Mouse (Mus musculus) cerebellum, adult 11 months (tissue): ENCODE data around the gene Klrb1a.
A peak's percentile ranks its signal among the peaks of the same experiment; 100 is the strongest.
"Not testable (repeated sequence)": the region's sequence is repeated elsewhere in the genome, so short reads cannot be mapped to it uniquely, and the experiment has no call there.

Experiments used
- DNase-seq: peaks from one replicate; pipeline ENCODE4 v3.0.0; 2022

Klrb1a gene

DNA sequence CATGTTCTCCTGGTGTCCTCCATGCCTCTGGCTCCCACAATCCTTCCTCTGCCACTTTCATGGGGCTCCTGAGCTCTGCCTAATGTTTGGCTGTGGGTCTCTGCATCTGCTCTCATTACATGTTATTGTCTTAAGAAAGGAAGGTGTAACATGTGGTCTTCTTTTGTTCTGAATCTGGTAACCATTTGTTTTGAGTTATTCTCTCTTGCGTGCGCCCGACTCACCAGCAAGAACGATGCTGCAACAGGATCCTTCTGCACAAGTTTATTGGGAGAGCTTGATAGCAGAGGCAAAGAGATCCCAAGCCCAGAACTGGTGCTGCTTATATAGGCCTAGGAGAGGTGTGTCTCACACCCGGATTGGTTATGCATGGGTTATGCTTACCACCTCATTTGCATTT lies at the start of gene Klrb1a:
Gene Klrb1a, minus strand, starts transcription at position 101 of the 400 bp plus-strand sequence.
- DNase-seq, result not testable (repeated sequence)

DNA sequence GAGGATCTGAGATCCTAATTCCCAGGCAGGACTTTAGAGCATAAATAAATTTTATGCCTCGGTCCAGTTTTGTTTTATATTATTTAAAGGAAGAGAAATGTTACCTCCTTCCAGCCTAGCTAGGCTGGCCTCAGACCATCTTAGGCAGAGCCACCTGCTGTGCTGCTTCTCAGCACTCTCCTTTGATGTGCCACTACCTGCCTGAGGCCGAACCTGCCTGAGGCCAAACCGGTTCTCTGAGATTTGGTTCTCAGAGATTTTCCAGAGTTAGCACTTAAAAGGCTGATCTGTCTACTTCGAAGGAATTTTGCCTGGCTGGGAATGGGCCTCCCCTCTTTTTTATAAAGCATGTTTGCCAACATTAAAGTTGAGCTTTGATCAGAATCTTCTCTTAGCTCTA lies 46.6 kb upstream of the Klrb1a start:
- no peak for DNase-seq

- DNase-seq, result no peak
Observed at GRCm38 (mm10) chr6:128662206-128662605, 38.9 kb upstream of the Klrb1a start, which contains the start of gene Clec2h. Gene Clec2h, plus strand, starts transcription at chr6:128662385.

GRCm38 (mm10) chr6:128661249-128661648 lies 37.9 kb upstream of the Klrb1a start:
- no peak for DNase-seq

GRCm38 (mm10) chr6:128652938-128653337 lies 29.6 kb upstream of the Klrb1a start:
- no peak for DNase-seq

GRCm38 (mm10) chr6:128650827-128651226 lies 27.5 kb upstream of the Klrb1a start:
- DNase-seq, result not testable (repeated sequence)

DNA sequence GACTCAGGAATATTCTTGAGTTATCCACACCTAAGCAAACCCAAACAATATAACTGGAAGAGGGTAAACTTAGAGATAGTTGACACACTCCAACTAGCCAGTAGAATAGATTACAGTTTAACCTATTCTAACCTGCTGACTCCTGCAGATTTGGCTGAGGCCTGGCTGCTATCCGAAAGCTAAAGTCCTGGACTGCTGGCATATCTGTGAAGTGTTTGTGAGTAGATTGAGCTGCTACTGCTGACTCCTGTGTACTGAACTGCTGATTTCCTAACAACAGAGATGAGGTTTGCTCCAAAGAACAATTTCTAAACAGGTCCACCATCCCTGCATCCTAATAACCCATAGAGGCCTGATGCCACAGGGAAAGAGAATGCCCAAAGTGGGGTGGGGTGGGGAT lies 26.9 kb upstream of the Klrb1a start:
- no peak for DNase-seq

DNA sequence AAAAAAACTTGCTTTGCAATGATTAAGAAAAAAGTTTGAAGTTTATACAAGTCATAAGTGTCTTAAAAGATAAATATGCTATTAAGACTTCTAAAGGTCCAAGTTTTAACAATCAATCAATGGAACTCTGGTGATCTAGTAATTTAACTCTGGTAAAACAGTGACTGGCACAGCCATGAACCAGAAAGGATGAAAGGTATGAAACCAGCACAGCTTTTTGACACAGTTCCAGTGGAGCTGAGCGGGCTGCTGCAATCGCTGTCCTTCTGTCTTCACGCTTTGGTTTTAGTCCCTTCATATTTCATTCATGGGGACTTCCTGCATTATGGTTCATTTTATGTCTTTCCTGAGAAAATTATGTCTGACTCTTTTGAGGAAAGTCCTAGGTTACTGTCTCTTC lies 26.3 kb upstream of the Klrb1a start:
- DNase-seq, result no peak

DNA sequence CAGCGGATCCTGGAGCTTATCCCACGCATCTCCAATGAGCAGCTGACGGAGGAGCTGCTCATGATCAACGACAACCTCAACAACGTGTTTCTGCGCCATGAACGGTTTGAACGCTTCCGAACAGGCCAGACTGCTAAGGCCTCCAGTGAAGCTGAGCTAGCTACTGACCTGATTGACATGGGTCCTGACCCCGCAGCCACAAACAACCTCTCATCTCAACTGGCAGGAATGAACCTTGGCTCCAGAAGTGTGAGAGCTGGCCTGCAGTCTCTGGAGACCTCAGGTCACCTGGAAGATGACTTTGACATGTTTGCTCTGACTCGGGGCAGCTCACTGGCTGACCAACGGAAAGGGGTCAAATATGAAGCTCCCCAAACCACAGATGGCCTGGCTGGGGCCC lies 22.4 kb upstream of the Klrb1a start:
- not testable (repeated sequence) for DNase-seq

- DNase-seq, result not testable (repeated sequence)
Observed at GRCm38 (mm10) chr6:128644694-128645093, 21.4 kb upstream of the Klrb1a start.

GRCm38 (mm10) chr6:128643999-128644398 lies 20.7 kb upstream of the Klrb1a start:
- DNase-seq, result no peak

- DNase-seq, result no peak
Observed at GRCm38 (mm10) chr6:128641116-128641716, 17.9 kb upstream of the Klrb1a start.

GRCm38 (mm10) chr6:128640673-128641072 lies 17.3 kb upstream of the Klrb1a start:
- no peak for DNase-seq

- not testable (repeated sequence) for DNase-seq
Observed at GRCm38 (mm10) chr6:128630912-128631905, 7.9 kb upstream of the Klrb1a start.

- peak; percentile 25 for DNase-seq
Observed at GRCm38 (mm10) chr6:128629771-128630739, 6.7 kb upstream of the Klrb1a start.

DNA sequence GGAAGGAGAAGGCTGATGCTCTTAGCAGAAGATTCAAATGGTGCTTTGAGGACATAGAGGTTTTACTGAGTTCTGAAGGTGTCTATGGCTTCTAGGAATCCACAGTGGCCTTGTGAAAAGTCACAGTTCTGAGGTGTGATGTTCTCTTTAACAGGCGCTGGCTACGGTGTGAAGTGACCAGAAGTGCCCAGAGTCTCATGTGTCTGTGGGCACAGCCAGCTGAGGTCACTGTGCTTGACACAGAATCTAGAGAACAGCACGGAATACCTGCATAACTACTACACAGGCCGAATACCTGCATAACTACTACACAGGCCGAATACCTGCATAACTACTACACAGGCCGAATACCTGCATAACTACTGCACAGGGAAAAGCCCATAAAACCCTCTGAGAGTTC lies 1.9 kb upstream of the Klrb1a start:
- not testable (repeated sequence) for DNase-seq

DNA sequence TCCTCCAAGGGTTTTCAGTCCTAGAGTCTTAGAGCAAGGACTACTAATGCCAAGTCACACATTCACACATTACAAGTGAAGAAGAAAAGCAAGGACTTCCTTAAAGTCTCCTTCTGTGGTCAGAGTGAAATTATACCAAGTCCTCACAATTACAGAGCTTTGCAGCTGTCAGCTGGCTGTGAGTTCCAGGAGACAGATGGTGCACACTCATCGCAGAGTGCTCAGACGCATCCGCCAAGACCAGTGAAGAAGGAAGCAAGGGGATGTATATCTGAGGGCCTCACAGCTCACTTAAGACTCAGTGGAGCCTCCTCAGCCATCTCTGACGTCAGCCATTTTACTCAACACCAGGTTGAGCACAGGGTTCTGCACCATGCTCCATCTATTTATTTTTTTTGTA lies 1.1 kb upstream of the Klrb1a start:
- no peak for DNase-seq

GRCm38 (mm10) chr6:128622733-128623132 lies 600 bp downstream of the Klrb1a start:
- no peak for DNase-seq

GRCm38 (mm10) chr6:128606350-128606749 lies 17.0 kb downstream of the Klrb1a start:
- no peak for DNase-seq

GRCm38 (mm10) chr6:128604512-128604911 lies 18.8 kb downstream of the Klrb1a start:
- DNase-seq, result no peak

- DNase-seq, result no peak
Observed at GRCm38 (mm10) chr6:128602463-128603201, 20.7 kb downstream of the Klrb1a start.

DNA sequence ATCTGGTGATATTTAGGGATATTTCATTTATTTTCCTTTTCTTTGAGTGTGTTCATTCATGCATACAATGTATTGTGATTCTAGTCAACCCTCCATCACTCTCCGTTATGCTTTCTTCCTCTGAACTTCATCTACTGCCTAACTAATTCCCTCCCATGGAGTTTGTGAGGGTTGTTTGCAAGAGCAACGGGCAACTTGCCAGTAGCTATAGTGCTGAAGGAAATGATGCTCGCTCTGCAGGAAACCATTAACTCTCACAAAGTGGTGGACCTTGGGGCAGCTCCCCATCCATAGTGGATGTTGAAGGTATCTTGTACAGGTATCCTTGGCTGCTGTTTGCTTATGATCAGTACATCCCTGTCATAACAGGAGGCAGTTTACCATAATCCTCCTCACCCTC lies 21.3 kb downstream of the Klrb1a start:
- no peak for DNase-seq
